Mouse (Mus musculus): ENCODE data around the gene Fanca.
A peak's percentile ranks its signal among the peaks of the same experiment; 100 is the strongest.

Fanca gene

GRCm38 (mm10) chr8:123318467-123318911, at the start of gene Fanca:
TSS of gene Fanca (minus strand) at chr8:123318576.
- DNase-seq (ENCODE audit: low spot score) = peak; percentile 96

GRCm38 (mm10) chr8:123361082-123361739, 42.8 kb upstream of the Fanca start:
- DNase-seq (ENCODE audit: low spot score) = peak; percentile 74

GRCm38 (mm10) chr8:123353216-123353615, 34.8 kb upstream of the Fanca start:
- no peak for DNase-seq (ENCODE audit: low spot score)

GRCm38 (mm10) chr8:123352786-123353185, 34.4 kb upstream of the Fanca start:
- peak; percentile 71 for DNase-seq (ENCODE audit: low spot score)

- DNase-seq (ENCODE audit: low spot score) = no peak
Measured at GRCm38 (mm10) chr8:123352118-123352517, 33.7 kb upstream of the Fanca start.

- no peak for DNase-seq (ENCODE audit: low spot score)
Measured at GRCm38 (mm10) chr8:123349073-123349472, 30.7 kb upstream of the Fanca start.

GRCm38 (mm10) chr8:123348237-123348843, 30.0 kb upstream of the Fanca start:
- peak; percentile 75 for DNase-seq (ENCODE audit: low spot score)

- no peak for DNase-seq (ENCODE audit: low spot score)
Measured at GRCm38 (mm10) chr8:123347293-123347692, 28.9 kb upstream of the Fanca start.

GRCm38 (mm10) chr8:123345856-123346255, 27.5 kb upstream of the Fanca start:
- DNase-seq (ENCODE audit: low spot score) = no peak

- peak; percentile 39 for DNase-seq (ENCODE audit: low spot score)
Measured at GRCm38 (mm10) chr8:123345135-123345534, 26.8 kb upstream of the Fanca start.

GRCm38 (mm10) chr8:123343422-123343821, 25.0 kb upstream of the Fanca start:
- DNase-seq (ENCODE audit: low spot score) = no peak

- no peak for DNase-seq (ENCODE audit: low spot score)
Measured at GRCm38 (mm10) chr8:123342911-123343310, 24.5 kb upstream of the Fanca start.

GRCm38 (mm10) chr8:123342253-123342652, 23.9 kb upstream of the Fanca start:
- no peak for DNase-seq (ENCODE audit: low spot score)

GRCm38 (mm10) chr8:123341040-123342015, 23.0 kb upstream of the Fanca start:
- DNase-seq (ENCODE audit: low spot score) = peak; percentile 73

- no peak for DNase-seq (ENCODE audit: low spot score)
Measured at GRCm38 (mm10) chr8:123340071-123340470, 21.7 kb upstream of the Fanca start.

GRCm38 (mm10) chr8:123337475-123337874, 19.1 kb upstream of the Fanca start:
- no peak for DNase-seq (ENCODE audit: low spot score)

GRCm38 (mm10) chr8:123334467-123334866, 16.1 kb upstream of the Fanca start:
- no peak for DNase-seq (ENCODE audit: low spot score)

GRCm38 (mm10) chr8:123333864-123334263, 15.5 kb upstream of the Fanca start:
- no peak for DNase-seq (ENCODE audit: low spot score)

- no peak for DNase-seq (ENCODE audit: low spot score)
Measured at GRCm38 (mm10) chr8:123333091-123333587, 14.8 kb upstream of the Fanca start.

GRCm38 (mm10) chr8:123332262-123333090, 14.1 kb upstream of the Fanca start, which contains the start of gene Spire2:
TSS of gene Spire2 (plus strand) at chr8:123332713.
- peak; percentile 83 for DNase-seq (ENCODE audit: low spot score)

GRCm38 (mm10) chr8:123331810-123332209, 13.4 kb upstream of the Fanca start:
- no peak for DNase-seq (ENCODE audit: low spot score)
